Mouse (Mus musculus): Measurements from ENCODE around the gene Kansl1. TPM values are rescaled to one million over a fixed set of nuclear protein-coding genes. Genes with fewer than 3 reads are reported as not detected.

Kansl1 gene
- total and polyA plus RNA-seq, 3 experiments, result 17.3 to 48.4 (median 24.7) TPM

GRCm38 (mm10) chr11:104469371-104469835 lies 742 bp upstream of the Kansl1 start:
- Histone ChIP-seq H3K9ac (ENCODE audit: insufficient read depth, low read depth) (peak overlapping the region; percentile 88), H3K4me1 (ENCODE audit: control insufficient read depth in 1 of 2, insufficient read depth in 2 of 2) (peaks cover 5 to 32% of the 10 kb centered on the region in 2 experiments), H3K4me2 (ENCODE audit: insufficient read depth, low read depth, poor library complexity, severe bottlenecking) (peak overlapping the region; percentile 76), H3K9me3 (replicated peaks; ENCODE audit: low read length) (no peaks in the 10 kb centered on the region), H3K27me3 (replicated peaks) (no peaks in the 10 kb centered on the region), H3K79me2 (replicated peaks; ENCODE audit: control insufficient read depth, extremely low read depth, insufficient read depth, poor library complexity, severe bottlenecking) (peaks cover 22% of the 10 kb centered on the region), H3K27ac (ENCODE audit: insufficient read depth, low read depth) (no peak overlapping the region), H3K4me3 (replicated peaks in 1 of 3; ENCODE audit: low read depth in 2 of 3, low read length in 2 of 3, poor library complexity in 1 of 3) (peak overlapping the region; percentile 57 to 98 (median 94)), H3K36me3 (replicated peaks in 1 of 2; ENCODE audit: control insufficient read depth in 1 of 2, insufficient read depth in 1 of 2, low read length in 1 of 2) (peaks cover 9 to 25% of the 10 kb centered on the region in 2 experiments)
- TF ChIP-seq POLR2AphosphoS2 (IDR thresholded peaks at IDR 0.05; ENCODE audit: low read depth, low read length) (peak; percentile 65; the same call in 1 of the 2 replicates), JUND (conservative IDR thresholded peaks at IDR 0.05; ENCODE audit: low read depth, low read length) (0 out of 2 replicates have a peak, but pooled peaks have one; percentile 34), SIN3A (IDR thresholded peaks at IDR 0.05; ENCODE audit: low read length) (no peak), CTCF (conservative IDR thresholded peaks at IDR 0.05 in 1 of 2, IDR thresholded peaks at IDR 0.05 in 1 of 2; ENCODE audit: low read depth in 2 of 2, low read length in 2 of 2) (no peak), JUN (IDR thresholded peaks at IDR 0.05; ENCODE audit: insufficient read depth, low read depth, low read length) (no peak), USF2 (conservative IDR thresholded peaks at IDR 0.05; ENCODE audit: low read depth, low read length) (no peak), USF1 (IDR thresholded peaks at IDR 0.05; ENCODE audit: low read depth, low read length) (no peak), E2F4 (IDR thresholded peaks at IDR 0.05; ENCODE audit: insufficient replicate concordance, low read depth, low read length) (no peak), ZC3H11A (IDR thresholded peaks at IDR 0.05; ENCODE audit: low read depth, low read length) (no peak), MAX (IDR thresholded peaks at IDR 0.05; ENCODE audit: low read length) (no peak), UBTF (IDR thresholded peaks at IDR 0.05; ENCODE audit: low read depth, low read length) (no peak), MAZ (IDR thresholded peaks at IDR 0.05; ENCODE audit: low read depth, low read length) (peak; percentile 94), CHD2 (IDR thresholded peaks at IDR 0.05; ENCODE audit: low read length) (peak; percentile 94), GABPA (IDR thresholded peaks at IDR 0.05; ENCODE audit: insufficient replicate concordance, low read depth, low read length) (no peak), ZMIZ1 (IDR thresholded peaks at IDR 0.05; ENCODE audit: low read depth, low read length) (peak; percentile 78), ETS1 (conservative IDR thresholded peaks at IDR 0.05; ENCODE audit: low read depth, low read length) (0 out of 2 replicates have a peak, but pooled peaks have one; percentile 19), PAX5 (IDR thresholded peaks at IDR 0.05; ENCODE audit: low read length) (no peak), SMC3 (IDR thresholded peaks at IDR 0.05; ENCODE audit: low read depth, low read length) (no peak), IRF4 (IDR thresholded peaks at IDR 0.05; ENCODE audit: low read depth, low read length) (peak; percentile 51), POLR2A (IDR thresholded peaks at IDR 0.05; ENCODE audit: low read depth, low read length) (peak; percentile 84), KAT2A (IDR thresholded peaks at IDR 0.05; ENCODE audit: insufficient replicate concordance, low read length) (peak; percentile 74; the same call in 1 of the 2 replicates), CHD1 (IDR thresholded peaks at IDR 0.05; ENCODE audit: low read depth, low read length) (no peak; the same call in 1 of the 2 replicates), NRF1 (IDR thresholded peaks at IDR 0.05; ENCODE audit: low read depth, low read length) (peak; percentile 58), TBP (conservative IDR thresholded peaks at IDR 0.05; ENCODE audit: low read depth, low read length) (peak; percentile 77), RAD21 (IDR thresholded peaks at IDR 0.05; ENCODE audit: low read depth, low read length) (no peak), ZNF384 (IDR thresholded peaks at IDR 0.05; ENCODE audit: low read depth, low read length) (no peak), MAFK (IDR thresholded peaks at IDR 0.05; ENCODE audit: insufficient replicate concordance, low read length) (no peak), BHLHE40 (IDR thresholded peaks at IDR 0.05; ENCODE audit: low read depth, low read length) (no peak), EP300 (IDR thresholded peaks at IDR 0.05; ENCODE audit: low read length) (no peak), MYC (IDR thresholded peaks at IDR 0.05; ENCODE audit: low read depth, low read length) (no peak), MEF2A (IDR thresholded peaks at IDR 0.05; ENCODE audit: borderline replicate concordance, low read depth, low read length) (no peak; the same call in 1 of the 2 replicates), ELF1 (IDR thresholded peaks at IDR 0.05; ENCODE audit: low read depth, low read length) (peak; percentile 76), TCF12 (IDR thresholded peaks at IDR 0.05; ENCODE audit: low read depth, low read length) (peak; percentile 78), MXI1 (IDR thresholded peaks at IDR 0.05; ENCODE audit: low read depth, low read length) (0 out of 2 replicates have a peak, but pooled peaks have one; percentile 41), ZKSCAN1 (IDR thresholded peaks at IDR 0.05; ENCODE audit: borderline replicate concordance, low read depth, low read length) (no peak), RCOR1 (conservative IDR thresholded peaks at IDR 0.05; ENCODE audit: low read depth, low read length) (peak; percentile 55; the same call in 1 of the 2 replicates), HCFC1 (IDR thresholded peaks at IDR 0.05; ENCODE audit: low read depth, low read length) (peak; percentile 73), NELFE (IDR thresholded peaks at IDR 0.05; ENCODE audit: low read depth, low read length) (peak; percentile 82)
- dilution Hi-C loops (cut with MboI; ENCODE audit: extremely low pct_ligation_motif_present, extremely low pct_unique_long_range_greater_than_20kb, low sequenced_read_pairs) (no loop called here), in situ Hi-C loops (cut with MboI; ENCODE audit: low pct_ligation_motif_present, low pct_unique_long_range_greater_than_20kb, low sequenced_read_pairs) (loop anchor here (10.0 kb wide), 1 partner anchor 165 kb away; no protein-coding TSS in a partner anchor)
- peak; percentile 96 for DNase-seq (ENCODE audit: extremely low read depth)

Measured in CH12.LX (cell line).